Mouse (Mus musculus) neural tube, embryonic 11.5 days (tissue): ENCODE results near the gene Fcho2. TPM values are rescaled to one million over a fixed set of nuclear protein-coding genes. Genes with fewer than 3 reads are reported as not detected.

Experiments used
- ATAC-seq: fragments of 200-750 bp; cut with Nextera tagmentation; 2 replicates; pipeline ENCODE4 v1.8.0; 2017; ENCODE audit warnings: moderate number of reproducible peaks, mild to moderate bottlenecking, moderate TSS enrichment, moderate library complexity; ENCODE audit not compliant: insufficient read depth, low FRiP score, low TSS enrichment
- DNase-seq: peaks from one replicate; pipeline ENCODE4 v3.0.0-alpha.2; 2015; ENCODE audit warnings: low spot score
- H3K27ac ChIP-seq: fragments of 300-500 bp; sonication (generic); 2 replicates; pipeline ENCODE4 v1.5.1; 2014; ENCODE audit warnings: low read depth, mild to moderate bottlenecking, low read length
- H3K27me3 ChIP-seq: fragments of 300-500 bp; sonication (generic); 2 replicates; pipeline ENCODE4 v1.6.1; 2014; ENCODE audit warnings: mild to moderate bottlenecking, low read length, mixed read lengths; ENCODE audit not compliant: control insufficient read depth, insufficient read depth
- H3K36me3 ChIP-seq: fragments of 300-500 bp; sonication (generic); 2 replicates; pipeline ENCODE4 v1.6.1; 2014; ENCODE audit warnings: mild to moderate bottlenecking, low read length, moderate library complexity, mixed read lengths; ENCODE audit not compliant: control insufficient read depth, insufficient read depth
- H3K4me1 ChIP-seq: fragments of 300-500 bp; sonication (generic); 2 replicates; pipeline ENCODE4 v1.6.1; 2014; ENCODE audit warnings: low read length, mixed read lengths; ENCODE audit not compliant: control insufficient read depth, insufficient read depth
- H3K4me2 ChIP-seq: fragments of 300-500 bp; sonication (generic); 2 replicates; pipeline ENCODE4 v1.6.1; 2014; ENCODE audit warnings: low read depth, mild to moderate bottlenecking, moderate library complexity
- H3K4me3 ChIP-seq: fragments of 300-500 bp; sonication (generic); 2 replicates; pipeline ENCODE4 v1.5.1; 2014; ENCODE audit warnings: low read depth, low read length
- H3K9ac ChIP-seq: fragments of 300-500 bp; sonication (generic); 2 replicates; pipeline ENCODE4 v1.6.1; 2014; ENCODE audit warnings: mild to moderate bottlenecking, low read length
- H3K9me3 ChIP-seq: fragments of 300-500 bp; sonication (generic); 2 replicates; pipeline ENCODE4 v1.6.1; 2016; ENCODE audit warnings: low read length; ENCODE audit not compliant: control insufficient read depth
- WGBS: fragments of 180-500 bp; shearing (Covaris S2); extraction: QIAGEN DNeasy Blood & Tissue Kit; methylation state at CpG from one replicate; pipeline ENCODE4 v1.1.7; 2014; 5-methylcytosine and 5-hydroxymethylcytosine counted together
- polyA plus RNA-seq: library from polyadenylated mRNA; unstranded; fragments of >200 nt; fragmentation: Nextera tagmentation; extraction: Ambion mirVana; gene quantifications from 2 replicates; pipeline ENCODE4 v1.2.1, GENCODE M21; 2014

The Fcho2 gene
- polyA plus RNA-seq, result 24.0 and 24.2 TPM in 2 replicates

- Histone ChIP-seq H3K27me3 (no peaks in the 10 kb centered on the region), H3K4me1 (no peaks in the 10 kb centered on the region), H3K36me3 (no peaks in the 10 kb centered on the region), H3K4me2 (peak within 1 kb of the TSS; percentile 59), H3K9ac (peak within 1 kb of the TSS; percentile 94), H3K27ac (peak within 1 kb of the TSS; percentile 94), H3K9me3 (no peaks in the 10 kb centered on the region), H3K4me3 (peak within 1 kb of the TSS; percentile 98)
- peak; percentile 100 for DNase-seq
- under 1% methylated on average over 55 of the region's 61 CpGs for WGBS
- ATAC-seq, result peak; percentile 96
Measured at GRCm38 (mm10) chr13:98815147-98815785, at the start of gene Fcho2. Gene Fcho2, minus strand, starts transcription at chr13:98815449.

- ATAC-seq, result no peak
- H3K9me3 ChIP-seq, result no peaks in the 10 kb centered on the region
- H3K9ac ChIP-seq, result no peak overlapping the region
- H3K4me1 ChIP-seq, result no peaks in the 10 kb centered on the region
- peaks cover 19% of the 10 kb centered on the region for H3K36me3 ChIP-seq
- H3K4me2 ChIP-seq, result no peak overlapping the region
- H3K27me3 ChIP-seq, result no peaks in the 10 kb centered on the region
- no peak overlapping the region for H3K27ac ChIP-seq
- no peak for DNase-seq
- WGBS, result 91% methylated on average over 8 of the region's 8 CpGs
- no peak overlapping the region for H3K4me3 ChIP-seq
Measured at GRCm38 (mm10) chr13:98855291-98855690, 40.0 kb upstream of the Fcho2 start.

GRCm38 (mm10) chr13:98845794-98846193 is 30.5 kb upstream of the Fcho2 start:
- H3K36me3 ChIP-seq, result peaks cover 9% of the 10 kb centered on the region
- no peak for DNase-seq
- ATAC-seq, result no peak
- H3K4me3 ChIP-seq, result no peak overlapping the region
- no peak overlapping the region for H3K9ac ChIP-seq
- 93% methylated on average over 1 of the region's 1 CpGs for WGBS
- H3K4me2 ChIP-seq, result no peak overlapping the region
- H3K4me1 ChIP-seq, result no peaks in the 10 kb centered on the region
- H3K9me3 ChIP-seq, result no peaks in the 10 kb centered on the region
- H3K27me3 ChIP-seq, result no peaks in the 10 kb centered on the region
- no peak overlapping the region for H3K27ac ChIP-seq

GRCm38 (mm10) chr13:98836423-98837088 is 21.3 kb upstream of the Fcho2 start:
- H3K9me3 ChIP-seq, result no peaks in the 10 kb centered on the region
- no peaks in the 10 kb centered on the region for H3K4me1 ChIP-seq
- no peaks in the 10 kb centered on the region for H3K36me3 ChIP-seq
- WGBS, result 84% methylated on average over 6 of the region's 6 CpGs
- ATAC-seq, result no peak
- no peaks in the 10 kb centered on the region for H3K27me3 ChIP-seq
- H3K9ac ChIP-seq, result no peak overlapping the region
- no peak overlapping the region for H3K4me3 ChIP-seq
- no peak overlapping the region for H3K27ac ChIP-seq
- no peak for DNase-seq
- no peak overlapping the region for H3K4me2 ChIP-seq

- Histone ChIP-seq H3K9ac (no peak overlapping the region), H3K27me3 (no peaks in the 10 kb centered on the region), H3K4me2 (no peak overlapping the region), H3K4me1 (no peaks in the 10 kb centered on the region), H3K4me3 (no peak overlapping the region), H3K36me3 (no peaks in the 10 kb centered on the region), H3K27ac (no peak overlapping the region), H3K9me3 (no peaks in the 10 kb centered on the region)
- no peak for DNase-seq
- 88% methylated on average over 5 of the region's 5 CpGs for WGBS
- ATAC-seq, result no peak
Measured at GRCm38 (mm10) chr13:98835740-98836139, 20.5 kb upstream of the Fcho2 start.

GRCm38 (mm10) chr13:98834723-98835122 is 19.5 kb upstream of the Fcho2 start:
- H3K4me3 ChIP-seq, result no peak overlapping the region
- H3K4me2 ChIP-seq, result no peak overlapping the region
- DNase-seq, result no peak
- WGBS, result 82% methylated on average over 3 of the region's 3 CpGs
- ATAC-seq, result no peak
- H3K9me3 ChIP-seq, result no peaks in the 10 kb centered on the region
- H3K9ac ChIP-seq, result no peak overlapping the region
- no peaks in the 10 kb centered on the region for H3K4me1 ChIP-seq
- H3K27ac ChIP-seq, result 0 out of 2 replicates have a peak overlapping the region, but pooled peaks have one; percentile 14
- no peaks in the 10 kb centered on the region for H3K36me3 ChIP-seq
- no peaks in the 10 kb centered on the region for H3K27me3 ChIP-seq

GRCm38 (mm10) chr13:98834199-98834598 is 18.9 kb upstream of the Fcho2 start:
- no peak overlapping the region for H3K4me2 ChIP-seq
- H3K4me1 ChIP-seq, result no peaks in the 10 kb centered on the region
- ATAC-seq (no peak), DNase-seq (no peak)
- no peak overlapping the region for H3K4me3 ChIP-seq
- no peaks in the 10 kb centered on the region for H3K27me3 ChIP-seq
- H3K27ac ChIP-seq, result 0 out of 2 replicates have a peak overlapping the region, but pooled peaks have one; percentile 14
- WGBS, result 45% methylated on average over 1 of the region's 1 CpGs
- no peaks in the 10 kb centered on the region for H3K36me3 ChIP-seq
- H3K9ac ChIP-seq, result no peak overlapping the region
- H3K9me3 ChIP-seq, result no peaks in the 10 kb centered on the region

- no peak for ATAC-seq
- no peak overlapping the region for H3K27ac ChIP-seq
- no peak overlapping the region for H3K9ac ChIP-seq
- WGBS, result 83% methylated on average over 10 of the region's 10 CpGs
- H3K4me2 ChIP-seq, result no peak overlapping the region
- no peaks in the 10 kb centered on the region for H3K36me3 ChIP-seq
- no peaks in the 10 kb centered on the region for H3K4me1 ChIP-seq
- no peaks in the 10 kb centered on the region for H3K27me3 ChIP-seq
- no peak overlapping the region for H3K4me3 ChIP-seq
- no peaks in the 10 kb centered on the region for H3K9me3 ChIP-seq
- DNase-seq, result no peak
Measured at GRCm38 (mm10) chr13:98832451-98833450, 17.5 kb upstream of the Fcho2 start.
